Mouse (Mus musculus) adrenal gland, adult 8-10 months (tissue): ENCODE results near the gene Spint2. TPM values are rescaled to one million over a fixed set of nuclear protein-coding genes. Genes with fewer than 3 reads are reported as not detected.

Experiments
- DNase-seq: peaks from one replicate; pipeline ENCODE4 v3.0.0; 2022
- total RNA-seq, 4 experiments: library from RNA; stranded (reverse); gene quantifications; 2 replicates each; pipeline ENCODE4 v1.2.4; 2022

Gene Spint2
- total RNA-seq, 4 experiments from 2014 or later = 75.9 to 116 (median 96.8) TPM

DNA sequence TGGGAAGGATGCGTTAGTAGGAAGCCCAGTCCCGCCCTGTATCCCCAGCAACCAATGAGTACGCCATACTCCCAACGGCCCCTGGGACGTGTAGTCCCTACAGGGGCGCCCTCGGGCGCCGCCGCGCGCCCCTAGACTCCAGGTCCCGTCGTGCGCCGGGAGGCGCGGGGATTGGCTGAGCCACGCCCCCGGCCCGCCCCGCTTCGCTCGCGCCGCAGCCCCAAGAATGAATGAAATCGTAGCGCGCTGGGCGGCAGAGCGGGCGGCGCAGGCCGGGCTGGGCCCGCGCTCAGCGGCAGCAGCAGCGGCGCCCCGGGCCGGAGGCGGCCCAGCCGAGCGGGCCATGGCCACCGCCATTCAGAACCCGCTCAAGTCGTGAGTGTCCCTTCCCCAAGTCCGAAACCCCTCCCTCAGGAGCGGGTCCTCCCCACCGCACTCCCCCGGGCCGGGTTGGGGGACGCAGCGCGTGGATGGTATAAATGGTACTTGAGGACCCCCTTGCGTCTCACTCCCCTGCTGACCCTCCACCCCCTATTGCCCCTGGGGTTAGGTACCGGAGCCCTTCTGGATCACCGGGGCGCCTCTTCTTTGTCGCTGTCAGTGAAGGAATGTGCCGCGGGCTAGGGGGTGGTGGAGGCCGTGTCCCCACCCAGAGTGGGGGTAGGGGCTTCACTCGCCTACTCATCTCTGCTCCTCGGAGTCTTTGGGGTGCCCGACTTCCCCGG, 22.2 kb upstream of the Spint2 start, which contains the start of gene Dpf1:
Gene Dpf1 (plus strand): TSS at position 214 of the 725 bp plus-strand sequence.
- DNase-seq = peak; percentile 74

DNA sequence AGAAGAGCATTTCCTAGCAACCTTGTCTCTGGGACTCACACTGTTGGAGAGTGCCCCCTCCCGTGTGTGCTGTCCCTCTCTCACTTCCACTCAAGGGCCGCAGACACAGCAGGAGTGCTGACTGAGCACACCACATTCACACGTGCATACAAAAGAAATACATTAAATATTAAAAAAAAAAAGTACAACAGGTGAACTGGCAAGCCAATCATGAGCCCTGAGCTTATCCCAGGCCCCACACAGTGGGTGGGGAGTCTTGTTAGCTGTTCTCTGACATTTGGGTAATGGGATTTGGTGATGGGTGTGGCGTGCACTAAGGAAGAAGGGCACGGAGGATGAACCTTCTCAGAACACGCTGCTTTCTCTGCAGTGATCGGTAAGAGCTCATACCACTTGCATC, 20.9 kb upstream of the Spint2 start:
- DNase-seq = no peak

DNA sequence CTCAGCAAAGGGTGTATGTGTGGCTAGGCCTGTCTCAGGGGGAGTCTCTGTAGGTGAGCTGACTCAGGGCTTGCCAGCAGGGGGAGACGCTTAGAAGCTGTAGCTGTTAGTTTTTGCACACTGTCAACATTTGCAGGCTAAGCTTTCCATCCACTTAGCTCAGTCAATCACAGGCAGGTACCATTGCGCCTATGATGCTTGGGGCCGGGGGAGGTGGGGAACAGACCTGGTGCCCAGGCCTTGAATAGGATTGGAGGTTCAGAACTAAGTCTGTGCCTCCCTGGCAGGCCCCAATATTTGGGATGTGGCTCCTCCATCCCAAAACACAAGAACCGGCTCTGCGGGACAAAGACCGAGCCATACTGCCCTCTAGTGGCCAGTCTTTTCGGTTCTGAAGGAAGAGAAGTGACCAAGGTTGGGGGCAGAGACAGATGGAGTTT, 19.4 kb upstream of the Spint2 start:
- DNase-seq = no peak

DNA sequence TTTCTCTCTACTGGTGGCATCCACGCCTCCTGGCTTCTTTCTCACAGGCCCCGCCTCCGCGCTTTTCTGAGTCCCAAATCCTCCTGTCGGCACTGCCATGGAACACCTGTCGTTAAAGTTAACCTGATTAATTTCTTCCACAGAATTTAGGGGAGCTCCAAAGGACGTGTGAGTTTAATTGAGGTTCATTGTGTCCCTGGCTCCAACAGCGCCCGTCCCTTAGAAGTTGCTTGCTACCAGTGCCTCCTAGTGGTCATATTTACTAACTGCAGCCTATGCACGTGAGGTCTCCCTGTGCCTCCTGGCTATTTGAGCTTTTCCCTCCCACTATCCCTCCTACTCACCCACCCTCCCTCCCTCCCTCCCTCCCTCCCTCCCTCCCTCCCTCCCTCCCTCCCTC, 15.3 kb upstream of the Spint2 start:
- DNase-seq = peak; percentile 50

DNA sequence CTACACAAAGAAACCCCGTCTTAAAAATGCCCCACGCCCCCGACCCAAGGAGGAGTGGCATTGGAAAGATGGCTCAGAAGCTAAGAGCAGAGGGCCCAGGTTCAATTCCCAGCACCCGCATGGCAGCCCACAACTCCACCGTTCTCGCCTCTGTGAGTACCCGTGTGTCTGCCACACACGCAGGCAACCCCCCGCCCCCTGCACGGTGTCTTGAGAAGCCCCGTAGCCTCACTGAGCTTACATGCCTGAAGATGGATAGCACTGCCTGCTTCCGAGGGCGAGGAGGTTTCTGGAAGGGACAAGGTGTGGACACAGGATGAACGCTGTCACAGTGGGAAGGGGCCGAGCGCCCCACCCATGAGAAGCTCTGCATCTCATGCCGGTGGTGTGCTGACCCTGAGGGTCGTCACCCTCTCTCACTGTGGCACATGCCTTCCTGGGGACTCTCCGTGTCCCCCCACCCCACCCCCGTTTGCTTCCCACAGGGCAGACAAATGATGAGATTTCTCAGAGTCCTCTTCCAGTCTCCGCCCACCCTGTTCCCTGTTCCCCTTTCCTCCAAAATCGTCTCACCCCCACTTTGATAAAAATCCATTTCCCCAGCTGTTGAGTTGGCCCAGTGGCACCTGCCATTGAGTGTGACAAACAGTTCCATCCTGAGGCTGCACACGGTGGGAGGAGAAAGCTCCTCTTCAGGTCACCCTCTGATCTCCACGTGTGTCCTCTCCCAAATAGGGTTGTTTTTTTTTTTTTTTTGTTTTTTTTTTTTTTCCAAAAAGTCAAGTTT, 14.3 kb upstream of the Spint2 start:
- DNase-seq = no peak

DNA sequence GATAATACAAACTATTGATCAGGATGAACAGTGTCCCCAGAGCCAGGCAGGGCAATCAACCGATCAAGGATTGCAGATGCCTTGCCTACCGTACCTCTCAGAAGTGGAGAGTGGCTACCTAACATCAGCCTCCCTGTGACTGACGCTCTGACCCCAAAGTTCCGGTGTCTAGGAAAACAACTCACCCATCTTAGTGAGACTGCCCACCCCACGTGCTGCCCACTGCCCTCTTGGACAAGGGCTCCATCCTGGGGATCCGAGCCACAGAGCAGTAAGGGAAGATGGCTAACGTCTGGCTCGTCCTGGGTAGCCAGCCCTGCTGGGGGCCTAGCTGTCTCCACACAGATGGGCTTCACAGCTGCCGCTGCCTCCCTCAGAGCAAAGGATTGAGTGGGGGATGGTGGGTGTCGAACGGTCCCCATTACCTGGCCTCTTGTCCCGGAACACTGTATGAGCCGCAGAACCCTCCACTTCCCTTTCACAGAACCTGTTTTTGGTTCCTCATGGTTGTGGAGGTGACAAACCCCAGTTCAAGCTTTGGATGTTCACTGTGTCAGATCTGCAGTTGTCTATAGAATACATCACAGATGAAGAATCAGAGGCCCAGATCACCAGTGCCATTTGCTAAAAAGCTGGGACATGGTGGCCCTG, 12.5 kb upstream of the Spint2 start:
- DNase-seq = no peak

DNA sequence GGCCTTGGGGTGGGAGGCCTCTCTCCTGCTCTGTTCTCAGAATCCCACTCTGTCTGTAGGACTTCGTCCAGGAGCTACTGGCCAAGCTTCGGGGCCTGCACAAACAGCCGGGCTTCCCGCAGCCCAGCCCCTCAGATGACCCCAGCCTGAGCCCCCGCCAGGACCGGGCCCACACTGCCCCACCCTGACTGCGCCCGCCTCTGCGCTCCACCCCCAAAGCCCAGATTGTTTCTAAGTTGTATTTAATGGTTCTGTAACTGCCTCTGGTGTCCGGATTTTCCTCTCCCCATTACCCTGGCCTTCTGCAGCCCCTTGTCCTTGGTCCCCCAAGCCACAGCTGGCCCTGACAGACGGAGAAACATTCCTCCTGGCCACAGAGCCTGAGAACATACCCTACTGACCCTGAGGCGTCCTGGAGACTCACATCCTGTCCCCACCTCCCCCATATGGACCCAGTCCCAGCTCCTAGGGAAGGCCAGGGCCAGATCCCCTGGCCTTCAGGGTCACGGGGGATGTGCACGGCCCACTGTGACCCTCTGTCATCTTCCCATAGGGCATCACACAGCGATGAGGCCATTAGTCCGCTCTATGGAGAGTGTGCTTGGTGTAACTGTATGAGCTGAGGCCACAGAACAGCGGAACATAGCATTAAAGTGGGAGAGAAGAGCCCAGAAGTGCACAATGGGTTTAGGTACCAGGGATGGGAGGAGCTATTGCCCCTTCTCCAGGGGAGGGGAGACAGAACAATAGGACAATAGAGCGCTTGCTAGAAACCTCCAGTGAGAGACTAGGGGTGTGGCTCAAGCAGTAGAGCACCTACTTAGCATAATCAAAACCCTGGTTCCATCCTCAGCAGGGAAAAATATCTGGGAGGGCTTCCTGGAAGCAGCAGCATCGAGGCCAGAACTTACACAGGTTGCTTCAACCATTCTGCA, 11.7 kb upstream of the Spint2 start:
- no peak for DNase-seq

DNA sequence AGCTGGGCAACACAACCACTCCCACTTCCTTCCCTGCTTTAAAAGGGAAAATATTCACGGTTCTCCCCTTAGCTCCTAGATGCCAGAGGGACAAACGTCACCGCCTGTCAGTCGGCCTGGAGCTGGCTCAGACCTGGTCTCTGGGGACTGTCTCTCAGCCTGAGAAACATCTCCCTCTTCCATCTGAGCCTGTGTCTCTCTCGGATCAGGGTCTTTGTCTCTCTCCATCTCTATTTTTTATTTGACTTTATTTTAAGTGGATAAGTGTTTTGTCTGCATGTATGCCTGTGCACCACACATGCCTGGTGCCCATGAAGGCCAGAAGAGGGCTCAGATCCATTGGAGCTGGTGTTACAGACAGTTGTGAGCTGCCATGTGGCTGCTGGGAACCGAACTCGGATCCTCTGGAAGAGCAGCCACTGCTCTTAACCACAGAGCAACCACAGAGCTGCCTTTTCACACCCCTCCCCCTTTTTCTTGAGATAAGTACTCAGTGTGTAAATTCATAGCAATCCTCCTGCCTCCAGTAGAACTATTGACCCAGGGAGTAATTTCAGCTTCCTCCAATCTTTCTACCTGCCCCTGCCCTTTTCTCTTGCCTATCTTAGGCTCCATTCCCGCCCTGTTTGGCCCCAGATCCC, 10.9 kb upstream of the Spint2 start:
- DNase-seq = no peak

DNA sequence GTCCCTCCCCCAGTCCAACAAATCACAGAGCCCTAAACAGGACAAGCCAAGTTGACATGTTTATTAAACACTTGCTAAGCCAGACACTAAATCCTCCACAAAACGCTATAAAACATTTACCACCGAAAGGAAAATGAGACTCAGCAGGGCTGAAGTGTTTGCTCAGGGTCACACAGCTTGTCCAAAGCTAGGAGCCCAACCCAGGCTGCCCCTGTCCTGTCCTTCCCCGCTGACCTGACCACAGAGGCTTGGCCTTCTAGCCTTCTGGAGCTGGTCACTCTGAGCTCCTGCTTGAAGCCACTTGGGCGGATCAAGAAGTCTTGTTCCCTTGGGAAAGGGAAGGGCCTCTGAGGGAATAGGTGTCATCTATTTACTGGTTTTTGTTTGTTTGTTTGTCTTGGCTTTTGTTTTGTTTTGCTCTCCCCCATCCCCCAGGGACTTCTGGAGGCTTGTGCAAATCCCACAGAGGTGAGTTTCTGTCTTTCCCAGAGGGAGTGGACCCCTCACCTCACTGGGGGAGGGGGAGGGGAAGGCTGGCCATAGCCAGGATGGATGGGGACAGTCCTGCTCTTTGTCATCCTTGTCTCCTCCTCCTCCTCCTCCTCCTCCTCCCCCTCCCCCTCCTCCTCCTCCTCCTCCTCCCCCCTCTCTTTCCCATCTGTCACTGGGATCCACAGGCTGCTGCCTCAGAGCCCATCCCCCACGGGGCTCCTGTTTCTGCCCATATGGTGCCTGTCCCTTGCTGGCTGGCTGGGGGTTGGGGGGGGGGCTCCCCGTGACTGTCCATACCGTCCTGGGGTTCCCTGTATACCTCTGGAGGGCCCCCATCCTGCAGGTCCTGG, 10.1 kb upstream of the Spint2 start:
- no peak for DNase-seq

DNA sequence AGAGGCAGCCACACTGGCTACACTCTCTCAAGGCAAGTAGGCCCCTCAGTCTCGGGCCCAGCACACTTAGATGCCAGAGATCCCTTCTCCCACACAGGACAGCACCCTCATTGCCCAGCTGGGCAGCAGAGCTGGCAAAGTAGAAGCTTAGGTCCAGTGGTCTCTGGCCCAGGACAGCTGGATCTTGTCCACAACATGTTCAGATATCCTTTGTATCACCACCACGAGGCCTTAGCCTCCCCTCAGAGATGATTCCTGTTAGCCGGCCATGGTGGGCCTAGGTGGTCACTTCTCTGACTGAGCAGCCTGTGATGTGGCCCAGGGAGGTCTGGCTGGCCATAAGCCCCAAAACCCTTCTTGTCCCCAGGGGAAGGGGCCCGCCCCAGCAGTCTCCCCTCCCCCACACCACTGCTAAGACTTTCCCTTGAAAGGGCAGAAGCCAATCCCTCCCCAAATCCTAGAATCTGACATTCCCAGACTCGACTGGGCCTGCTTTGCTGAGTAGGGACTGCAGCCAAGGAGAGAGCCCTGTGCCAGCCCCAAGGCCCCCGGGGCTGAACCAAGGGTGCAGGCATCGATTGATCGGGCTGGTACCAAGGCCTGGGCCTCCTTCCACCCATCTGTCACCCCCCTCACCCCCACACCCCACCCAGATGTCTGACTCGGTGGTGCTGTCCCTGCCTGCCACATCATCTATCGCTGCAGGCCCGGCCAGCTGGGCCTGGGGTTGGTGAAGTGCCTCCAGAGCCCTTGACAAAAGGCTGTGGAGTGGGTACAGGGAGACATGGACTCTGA, 9.2 kb upstream of the Spint2 start:
- DNase-seq = no peak

DNA sequence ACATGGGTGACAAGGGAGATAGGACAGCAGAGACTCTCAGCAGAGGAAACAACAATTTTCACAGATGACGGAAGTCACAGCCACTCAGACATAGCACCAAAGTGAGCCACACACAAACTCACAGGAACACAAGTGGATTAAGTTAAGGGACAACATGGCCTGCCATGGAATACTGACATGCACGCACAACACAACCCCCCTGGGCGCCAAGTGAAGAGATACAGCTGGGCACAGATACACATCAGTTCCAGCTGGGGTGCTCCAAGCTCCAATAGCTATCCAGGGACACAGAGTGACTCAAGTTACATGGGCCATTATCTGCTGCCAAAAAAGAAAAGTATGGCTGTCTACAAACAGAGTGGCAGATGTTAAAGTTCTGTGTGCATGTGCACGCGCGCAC, 8.1 kb upstream of the Spint2 start:
- no peak for DNase-seq

DNA sequence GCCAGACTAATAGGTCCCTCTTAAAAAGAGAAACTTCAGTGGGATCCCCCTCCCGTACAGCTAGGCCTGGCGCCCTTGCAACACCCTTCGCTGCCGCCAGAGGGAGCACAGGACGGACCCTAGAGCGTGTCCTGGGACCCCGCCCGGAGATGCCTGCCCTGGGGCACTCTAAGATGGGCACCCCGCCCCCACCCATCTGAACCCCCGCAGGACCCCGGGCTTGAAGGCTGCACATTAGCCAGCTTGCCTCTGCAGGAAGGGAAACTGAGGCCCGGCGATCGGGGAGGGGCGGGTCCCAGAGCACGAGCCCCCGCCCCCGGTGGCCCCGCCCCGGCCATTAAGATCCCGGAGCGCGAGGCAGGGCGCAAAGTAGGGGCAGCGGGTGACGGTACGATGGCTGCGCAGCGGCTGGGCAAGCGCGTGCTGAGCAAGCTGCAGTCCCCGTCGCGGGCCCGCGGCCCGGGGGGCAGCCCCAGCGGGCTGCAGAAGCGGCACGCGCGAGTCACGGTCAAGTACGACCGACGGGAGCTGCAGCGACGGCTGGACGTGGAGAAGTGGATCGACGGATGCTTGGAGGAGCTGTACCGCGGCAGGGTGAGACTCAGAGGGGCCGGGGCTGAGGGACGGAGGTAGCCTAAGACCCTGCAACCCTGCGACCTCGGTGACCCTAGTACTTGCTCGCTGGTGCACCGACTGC, 7.4 kb upstream of the Spint2 start, which contains the start of gene Ppp1r14a:
Gene Ppp1r14a (plus strand): TSS at position 367 of the 697 bp plus-strand sequence.
- no peak for DNase-seq

DNA sequence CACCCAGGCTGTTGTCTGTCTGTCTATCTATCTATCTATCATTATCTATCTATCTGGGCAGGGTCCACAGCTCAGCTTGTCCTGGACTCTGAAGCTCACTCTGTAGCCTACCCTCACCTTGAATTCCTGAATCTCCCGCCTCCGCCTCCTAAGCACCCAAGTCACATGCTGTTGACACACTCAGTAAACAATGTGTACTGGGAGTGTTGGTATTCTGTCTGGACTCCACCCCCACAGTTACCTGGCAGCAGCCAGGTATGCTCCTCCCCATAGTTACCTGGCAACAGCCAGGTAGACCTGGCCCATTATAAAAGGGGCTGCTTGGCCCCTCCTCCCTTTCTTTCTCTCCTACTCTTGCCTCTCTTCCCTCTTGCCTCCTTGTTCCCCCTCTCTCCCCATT, 6.4 kb upstream of the Spint2 start:
- DNase-seq = no peak

DNA sequence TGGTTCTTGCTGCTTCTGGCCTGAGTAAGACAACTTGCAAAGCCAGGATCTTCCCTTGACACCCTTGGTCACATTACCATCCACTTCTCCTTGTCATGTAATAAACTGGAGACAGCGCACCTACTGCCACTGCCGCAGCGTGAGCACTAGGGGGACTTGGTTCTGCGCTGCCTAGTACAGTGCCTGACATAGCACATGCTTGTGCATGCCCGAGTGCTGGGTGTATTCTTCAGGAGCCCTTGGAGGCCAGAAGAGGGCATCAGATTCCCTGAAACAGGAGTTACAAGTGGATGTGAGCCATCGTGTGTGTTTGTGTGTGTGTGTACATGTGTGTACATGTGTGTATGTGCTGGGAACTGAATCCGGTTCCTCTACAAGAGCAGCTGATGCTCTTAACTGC, 5.8 kb upstream of the Spint2 start:
- no peak for DNase-seq

DNA sequence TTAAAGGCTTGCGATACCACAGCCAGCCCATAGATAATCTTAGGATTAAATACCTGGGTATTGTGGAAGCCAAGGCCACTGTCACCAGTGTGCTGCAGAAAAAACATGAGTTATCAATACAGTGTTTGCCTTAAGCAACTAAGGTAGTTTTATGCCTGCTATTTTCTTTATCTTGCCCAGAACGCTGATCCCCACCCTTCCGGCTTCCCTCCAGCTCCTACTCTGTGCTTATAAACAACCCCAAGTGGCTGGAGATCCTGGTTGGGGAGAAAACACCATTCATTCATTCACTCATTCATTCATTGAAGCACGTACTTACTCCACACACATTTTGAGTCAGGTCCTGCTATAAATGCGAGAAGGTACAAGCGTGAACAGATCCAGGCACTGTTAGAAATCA, 2.8 kb upstream of the Spint2 start:
- DNase-seq = no peak

DNA sequence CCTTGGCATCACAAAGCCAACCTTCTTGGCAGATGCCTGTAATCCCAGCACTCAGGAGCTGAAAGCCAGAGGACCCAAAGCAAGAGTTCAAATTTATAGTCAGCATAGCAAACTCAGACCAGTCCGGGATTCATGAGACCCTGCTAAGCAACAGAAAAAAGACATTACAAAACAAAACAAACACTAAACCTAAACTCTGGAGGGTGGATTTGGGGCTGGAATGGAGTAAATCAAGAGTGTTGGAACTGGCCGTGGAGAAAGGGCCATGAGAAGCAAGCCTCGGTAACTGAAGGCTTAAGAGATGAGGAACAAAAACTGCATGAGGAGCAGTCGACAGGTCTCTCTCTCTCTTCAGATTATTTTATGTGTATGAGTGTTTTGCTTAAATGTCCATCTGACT, 2.2 kb upstream of the Spint2 start:
- no peak for DNase-seq

DNA sequence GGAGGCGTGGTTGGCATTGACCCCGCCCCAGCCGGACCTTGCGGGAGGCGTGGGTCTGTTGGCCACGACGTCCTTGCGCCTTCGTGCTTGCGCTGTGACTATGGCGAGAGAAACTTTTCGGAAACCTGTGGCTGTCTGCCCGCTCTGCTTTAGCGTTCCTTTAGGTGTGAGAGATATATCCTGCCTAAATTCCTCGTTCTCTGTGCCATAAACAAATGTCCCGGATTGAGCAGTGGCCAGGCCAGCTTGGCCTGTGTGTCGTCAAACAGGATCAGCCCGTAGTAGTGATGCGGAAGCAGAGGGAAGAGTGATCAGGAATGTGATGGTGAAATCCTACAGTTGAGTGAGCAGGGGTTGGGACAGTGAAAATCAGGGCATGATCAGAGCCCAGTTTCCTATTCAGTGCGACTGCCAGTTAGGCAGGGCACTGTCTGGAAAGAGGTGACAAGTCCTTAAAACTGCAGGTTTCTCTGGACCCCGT, 402 bp upstream of the Spint2 start:
- DNase-seq = no peak

DNA sequence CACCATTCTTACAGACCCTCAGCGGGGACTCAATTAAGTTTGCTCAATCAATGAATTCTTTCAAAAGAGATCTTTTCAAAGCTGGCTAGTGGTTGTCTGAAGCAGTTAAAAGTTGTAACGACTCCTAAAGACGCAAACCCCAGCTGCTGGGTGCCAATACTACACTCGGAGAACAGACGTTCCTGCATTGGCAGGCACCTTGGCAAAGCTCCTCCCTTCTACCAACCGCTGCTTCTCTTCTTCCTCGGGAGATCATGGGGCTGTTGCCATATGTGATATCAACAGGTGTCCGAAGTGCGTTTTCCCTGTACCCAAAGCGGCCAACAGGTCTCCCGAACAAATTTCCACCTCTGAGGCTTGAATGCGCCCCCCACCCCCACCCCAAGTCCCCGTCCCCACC, 911 bp downstream of the Spint2 start:
- no peak for DNase-seq

DNA sequence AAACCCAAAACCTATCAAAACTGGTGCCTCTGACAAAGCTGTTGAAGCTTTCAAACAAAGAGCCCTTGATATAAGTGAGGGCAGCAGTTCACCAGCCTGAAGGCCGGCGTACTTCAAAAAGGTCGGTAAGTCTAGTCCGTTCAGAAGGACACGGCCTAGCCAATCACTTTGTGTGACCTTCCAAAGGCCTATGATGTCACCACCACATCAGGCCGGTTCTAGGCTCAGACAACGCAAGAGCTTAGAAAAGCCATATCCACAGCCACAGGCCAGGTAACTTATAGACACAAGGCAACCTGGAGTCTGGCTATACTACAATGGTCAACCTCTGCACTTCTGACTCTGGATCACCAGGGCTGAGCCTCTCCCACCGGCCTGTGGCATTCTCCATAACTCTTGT, 1.8 kb downstream of the Spint2 start:
- peak; percentile 55 for DNase-seq
